Mouse (Mus musculus): Measurements from ENCODE around the gene Tha1.

DNA sequence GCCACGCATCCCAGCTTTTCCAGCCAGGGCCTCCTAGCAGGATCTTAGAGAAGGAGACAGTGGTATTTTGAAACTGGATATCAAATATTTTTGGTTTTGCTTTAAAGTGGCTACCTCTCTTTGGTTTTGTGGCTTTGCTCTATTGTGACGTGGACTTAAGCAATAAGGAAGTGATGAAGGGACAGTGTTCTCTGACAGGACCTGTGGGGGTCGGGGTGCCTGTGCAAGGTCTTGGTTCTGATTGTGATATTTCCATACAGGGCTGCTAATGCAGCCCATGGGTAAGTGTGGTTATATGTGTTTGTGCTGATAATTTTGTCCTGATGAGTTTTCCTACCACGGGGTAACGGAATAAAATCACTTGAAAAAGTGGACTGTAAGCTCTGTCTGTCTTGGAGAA, 17.9 kb downstream of the Tha1 start:
- TF ChIP-seq CTCF (IDR thresholded peaks at IDR 0.05; ENCODE audit: low read depth) = no peak
- TF ChIP-seq EP300 (IDR thresholded peaks at IDR 0.05; ENCODE audit: low read depth) = no peak

Data from liver, postnatal 0 days (tissue).